In genomic region chr12:79066431-79066830, GRCm38 (mm10) we compare ENCODE assay signal across 17 mouse cellular contexts.
"Had no signal": no experiment of that assay in that cellular context is flagged by ENCODE, and none has a peak within 500 bp of the region (broad histone marks: within the 10 kb centered on the region; RNA-seq: fewer than 3 reads in every experiment).

No protein-coding gene starts in this region.

- H3K36me3 ChIP-seq: liver, embryonic 12.5 days had no signal

- H3K4me1 ChIP-seq: liver, embryonic 12.5 days; midbrain, embryonic 10.5 days; midbrain, embryonic 13.5 days; midbrain, embryonic 15.5 days; neural tube, embryonic 13.5 days; neural tube, embryonic 15.5 days had no signal

- DNase-seq: lung, embryonic 14.5 days; retina, postnatal 1 day; right cerebral cortex, adult 18-20 months; right cerebral cortex, postnatal 25 days; right cerebral cortex, postnatal 4 days; spleen, adult 18-20 months; thymus, adult 18-20 months; thymus, postnatal 14 days; thymus, postnatal 36 days had no signal

- H3K27ac ChIP-seq: liver, embryonic 12.5 days; liver, embryonic 14.5 days; midbrain, embryonic 10.5 days; midbrain, embryonic 13.5 days; midbrain, embryonic 15.5 days; neural tube, embryonic 13.5 days; neural tube, embryonic 15.5 days had no signal

- ATAC-seq: liver, embryonic 12.5 days; midbrain, embryonic 13.5 days; midbrain, embryonic 15.5 days had no signal

- H3K9me3 ChIP-seq: liver, embryonic 12.5 days; midbrain, embryonic 10.5 days; midbrain, embryonic 13.5 days; midbrain, embryonic 15.5 days; neural tube, embryonic 13.5 days; neural tube, embryonic 15.5 days had no signal

- H3K4me2 ChIP-seq: liver, embryonic 12.5 days; lung, embryonic 14.5 days; midbrain, embryonic 13.5 days; midbrain, embryonic 15.5 days; neural tube, embryonic 13.5 days; neural tube, embryonic 15.5 days had no signal

- H3K9ac ChIP-seq: liver, embryonic 12.5 days; liver, embryonic 14.5 days; lung, embryonic 14.5 days; midbrain, embryonic 13.5 days; midbrain, embryonic 15.5 days; neural tube, embryonic 13.5 days; neural tube, embryonic 15.5 days had no signal

- H3K4me3 ChIP-seq: liver, embryonic 12.5 days; midbrain, embryonic 10.5 days; midbrain, embryonic 13.5 days; midbrain, embryonic 15.5 days; myocyte; neural tube, embryonic 13.5 days; neural tube, embryonic 15.5 days had no signal

- H3K27me3 ChIP-seq: liver, embryonic 12.5 days; midbrain, embryonic 13.5 days; midbrain, embryonic 15.5 days; neural tube, embryonic 13.5 days; neural tube, embryonic 15.5 days had no signal
